Mouse (Mus musculus): Measurements from ENCODE around the gene Timeless. TPM values are rescaled to one million over a fixed set of nuclear protein-coding genes. Genes with fewer than 3 reads are reported as not detected.

Gene Timeless
- polyA plus RNA-seq, 1 experiment from 2014 or later, result 23.6 TPM

- no peaks in the 10 kb centered on the region for H3K27me3 ChIP-seq (ENCODE audit: control insufficient read depth, insufficient read depth, low read depth, low read length)
Measured at GRCm38 (mm10) chr10:128225064-128225463, 6.8 kb upstream of the Timeless start.

DNA sequence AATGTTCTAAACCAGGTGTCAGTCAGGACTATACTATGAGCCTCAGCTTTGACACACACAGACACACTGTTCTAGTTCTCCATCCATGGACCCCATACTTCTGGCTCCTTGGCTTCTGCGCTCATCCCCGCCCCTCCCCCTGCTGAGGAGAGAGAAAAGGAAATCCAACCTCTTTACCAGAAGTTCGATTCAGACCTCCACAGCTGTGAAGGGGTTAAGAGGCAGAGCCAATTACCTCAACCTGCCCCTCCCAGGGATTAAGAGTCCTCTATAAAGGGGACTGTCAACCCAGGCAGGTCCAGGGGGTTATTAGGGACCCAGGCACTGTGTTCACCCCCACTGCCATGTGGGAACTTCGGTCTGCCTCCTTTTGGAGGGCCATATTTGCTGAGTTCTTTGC lies 6.3 kb upstream of the Timeless start, which contains the start of gene Mip:
Mip (plus strand) TSS at position 301 of the 400 bp plus-strand sequence.
- H3K27me3 ChIP-seq (ENCODE audit: control insufficient read depth, insufficient read depth, low read depth, low read length), result no peaks in the 10 kb centered on the region
- 55% methylated on average over 4 of the region's 4 CpGs for WGBS (ENCODE audit: insufficient replicate concordance)
- H3K36me3 ChIP-seq (ENCODE audit: control insufficient read depth, insufficient read depth), result no peaks in the 10 kb centered on the region
- H3K9ac ChIP-seq (ENCODE audit: low read depth, low read length), result no peak within 1 kb of the TSS
- H3K4me3 ChIP-seq (ENCODE audit: low read depth, low read length), result no peak within 1 kb of the TSS
- H3K27ac ChIP-seq (ENCODE audit: low read length), result no peak within 1 kb of the TSS
- H3K9me3 ChIP-seq (replicated peaks; ENCODE audit: control insufficient read depth, low read length), result no peaks in the 10 kb centered on the region
- H3K4me2 ChIP-seq (ENCODE audit: low read depth, low read length), result no peak within 1 kb of the TSS
- peaks cover 16% of the 10 kb centered on the region for H3K4me1 ChIP-seq (ENCODE audit: control insufficient read depth, low read depth, low read length)
- ATAC-seq (ENCODE audit: low read depth), result no peak

More at GRCm38 (mm10) chr10:128225064-128225463, 6.8 kb upstream of the Timeless start:
- Histone ChIP-seq H3K9me3 (replicated peaks; ENCODE audit: control insufficient read depth, low read length) (no peaks in the 10 kb centered on the region), H3K4me3 (ENCODE audit: low read depth, low read length) (no peak overlapping the region), H3K4me2 (ENCODE audit: low read depth, low read length) (no peak overlapping the region), H3K4me1 (ENCODE audit: control insufficient read depth, low read depth, low read length) (peaks cover 12% of the 10 kb centered on the region), H3K36me3 (ENCODE audit: control insufficient read depth, insufficient read depth) (no peaks in the 10 kb centered on the region), H3K9ac (ENCODE audit: low read depth, low read length) (no peak overlapping the region), H3K27ac (ENCODE audit: low read length) (no peak overlapping the region)
- WGBS (ENCODE audit: insufficient replicate concordance), result 57% methylated on average over 5 of the region's 5 CpGs
- no peak for ATAC-seq (ENCODE audit: low read depth)

- ATAC-seq (ENCODE audit: low read depth), result no peak
- H3K4me2 ChIP-seq (ENCODE audit: low read depth, low read length), result no peak overlapping the region
- H3K27ac ChIP-seq (ENCODE audit: low read length), result no peak overlapping the region
- H3K9me3 ChIP-seq (replicated peaks; ENCODE audit: control insufficient read depth, low read length), result no peaks in the 10 kb centered on the region
- H3K36me3 ChIP-seq (ENCODE audit: control insufficient read depth, insufficient read depth), result no peaks in the 10 kb centered on the region
- no peaks in the 10 kb centered on the region for H3K27me3 ChIP-seq (ENCODE audit: control insufficient read depth, insufficient read depth, low read depth, low read length)
- H3K9ac ChIP-seq (ENCODE audit: low read depth, low read length), result no peak overlapping the region
- no peak overlapping the region for H3K4me3 ChIP-seq (ENCODE audit: low read depth, low read length)
- WGBS (ENCODE audit: insufficient replicate concordance), result 71% methylated on average over 9 of the region's 9 CpGs
- peaks cover 18% of the 10 kb centered on the region for H3K4me1 ChIP-seq (ENCODE audit: control insufficient read depth, low read depth, low read length)
Measured at GRCm38 (mm10) chr10:128227592-128227991, 4.3 kb upstream of the Timeless start.

- Histone ChIP-seq H3K9me3 (replicated peaks; ENCODE audit: control insufficient read depth, low read length) (no peaks in the 10 kb centered on the region), H3K27ac (ENCODE audit: low read length) (no peak overlapping the region), H3K36me3 (ENCODE audit: control insufficient read depth, insufficient read depth) (no peaks in the 10 kb centered on the region), H3K27me3 (ENCODE audit: control insufficient read depth, insufficient read depth, low read depth, low read length) (no peaks in the 10 kb centered on the region), H3K4me2 (ENCODE audit: low read depth, low read length) (no peak overlapping the region), H3K9ac (ENCODE audit: low read depth, low read length) (no peak overlapping the region), H3K4me3 (ENCODE audit: low read depth, low read length) (no peak overlapping the region), H3K4me1 (ENCODE audit: control insufficient read depth, low read depth, low read length) (peaks cover 22% of the 10 kb centered on the region)
- WGBS (ENCODE audit: insufficient replicate concordance), result 74% methylated on average over 8 of the region's 8 CpGs
- ATAC-seq (ENCODE audit: low read depth), result no peak
Measured at GRCm38 (mm10) chr10:128228009-128228408, 3.9 kb upstream of the Timeless start.

GRCm38 (mm10) chr10:128230582-128230981 lies 1.3 kb upstream of the Timeless start:
- Histone ChIP-seq H3K4me3 (ENCODE audit: low read depth, low read length) (peak overlapping the region; percentile 84), H3K9me3 (replicated peaks; ENCODE audit: control insufficient read depth, low read length) (no peaks in the 10 kb centered on the region), H3K27ac (ENCODE audit: low read length) (peak overlapping the region; percentile 95), H3K9ac (ENCODE audit: low read depth, low read length) (peak overlapping the region; percentile 88), H3K27me3 (ENCODE audit: control insufficient read depth, insufficient read depth, low read depth, low read length) (no peaks in the 10 kb centered on the region), H3K36me3 (ENCODE audit: control insufficient read depth, insufficient read depth) (no peaks in the 10 kb centered on the region), H3K4me1 (ENCODE audit: control insufficient read depth, low read depth, low read length) (peaks cover 28% of the 10 kb centered on the region), H3K4me2 (ENCODE audit: low read depth, low read length) (peak overlapping the region; percentile 89)
- ATAC-seq (ENCODE audit: low read depth), result no peak
- 68% methylated on average over 12 of the region's 12 CpGs for WGBS (ENCODE audit: insufficient replicate concordance)

DNA sequence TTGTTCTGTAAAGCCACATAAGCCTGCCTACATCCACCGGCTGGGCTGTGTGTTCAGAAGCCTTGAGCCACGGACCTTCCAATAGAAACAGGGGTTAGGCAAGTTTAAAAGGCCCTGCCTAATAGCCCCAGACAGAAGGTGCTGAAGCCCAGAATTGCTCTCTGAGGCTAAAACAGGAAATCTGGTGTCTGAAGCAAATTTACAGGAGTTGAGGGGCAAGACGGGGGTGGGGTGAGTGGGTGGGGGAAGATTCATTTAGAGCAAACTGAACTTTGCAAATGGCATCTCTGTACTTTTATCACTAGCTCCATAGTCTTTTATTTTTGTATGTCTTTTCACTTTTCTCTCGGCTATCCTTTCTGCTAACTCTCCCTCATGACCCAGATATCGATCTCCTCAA lies 719 bp upstream of the Timeless start:
- H3K9me3 ChIP-seq (replicated peaks; ENCODE audit: control insufficient read depth, low read length), result no peaks in the 10 kb centered on the region
- H3K4me2 ChIP-seq (ENCODE audit: low read depth, low read length), result peak overlapping the region; percentile 89
- ATAC-seq (ENCODE audit: low read depth), result no peak
- H3K27ac ChIP-seq (ENCODE audit: low read length), result peak overlapping the region; percentile 95
- H3K27me3 ChIP-seq (ENCODE audit: control insufficient read depth, insufficient read depth, low read depth, low read length), result no peaks in the 10 kb centered on the region
- peak overlapping the region; percentile 88 for H3K9ac ChIP-seq (ENCODE audit: low read depth, low read length)
- peak overlapping the region; percentile 84 for H3K4me3 ChIP-seq (ENCODE audit: low read depth, low read length)
- H3K36me3 ChIP-seq (ENCODE audit: control insufficient read depth, insufficient read depth), result no peaks in the 10 kb centered on the region
- WGBS (ENCODE audit: insufficient replicate concordance), result 5% methylated on average over 5 of the region's 5 CpGs
- H3K4me1 ChIP-seq (ENCODE audit: control insufficient read depth, low read depth, low read length), result peaks cover 31% of the 10 kb centered on the region

GRCm38 (mm10) chr10:128232420-128232985 lies 638 bp downstream of the Timeless start:
- Histone ChIP-seq H3K4me3 (ENCODE audit: low read depth, low read length) (peak overlapping the region; percentile 84), H3K4me2 (ENCODE audit: low read depth, low read length) (peak overlapping the region; percentile 89), H3K27ac (ENCODE audit: low read length) (peak overlapping the region; percentile 95), H3K4me1 (ENCODE audit: control insufficient read depth, low read depth, low read length) (peaks cover 33% of the 10 kb centered on the region), H3K9ac (ENCODE audit: low read depth, low read length) (peak overlapping the region; percentile 88), H3K36me3 (ENCODE audit: control insufficient read depth, insufficient read depth) (no peaks in the 10 kb centered on the region), H3K9me3 (replicated peaks; ENCODE audit: control insufficient read depth, low read length) (no peaks in the 10 kb centered on the region), H3K27me3 (ENCODE audit: control insufficient read depth, insufficient read depth, low read depth, low read length) (no peaks in the 10 kb centered on the region)
- peak; percentile 32 for ATAC-seq (ENCODE audit: low read depth)
- under 1% methylated on average over 14 of the region's 14 CpGs for WGBS (ENCODE audit: insufficient replicate concordance)

DNA sequence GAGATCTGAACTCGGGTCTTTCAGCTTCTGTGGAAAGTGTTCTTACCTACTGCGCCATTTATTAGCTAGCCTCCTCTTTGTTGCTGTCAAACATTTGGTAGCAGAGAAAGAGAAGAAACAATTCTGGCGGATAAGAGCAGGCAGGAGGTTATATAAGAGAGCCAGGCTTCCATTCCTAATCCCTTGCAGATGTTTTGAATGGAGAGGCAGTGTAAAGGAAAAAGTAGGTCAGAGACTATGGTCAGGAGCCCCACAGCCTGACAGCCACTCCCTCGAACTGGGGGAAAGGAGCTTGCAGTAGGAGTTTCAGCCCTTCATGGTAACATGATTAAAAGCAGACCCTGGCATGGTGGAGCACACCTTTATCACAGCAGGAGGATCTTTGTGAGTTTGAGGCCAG lies 4.5 kb downstream of the Timeless start:
- H3K4me1 ChIP-seq (ENCODE audit: control insufficient read depth, low read depth, low read length), result peaks cover 19% of the 10 kb centered on the region
- H3K27me3 ChIP-seq (ENCODE audit: control insufficient read depth, insufficient read depth, low read depth, low read length), result no peaks in the 10 kb centered on the region
- no peak overlapping the region for H3K4me3 ChIP-seq (ENCODE audit: low read depth, low read length)
- WGBS (ENCODE audit: insufficient replicate concordance), result 67% methylated on average over 4 of the region's 4 CpGs
- no peak for ATAC-seq (ENCODE audit: low read depth)
- no peaks in the 10 kb centered on the region for H3K9me3 ChIP-seq (replicated peaks; ENCODE audit: control insufficient read depth, low read length)
- H3K9ac ChIP-seq (ENCODE audit: low read depth, low read length), result no peak overlapping the region
- H3K27ac ChIP-seq (ENCODE audit: low read length), result no peak overlapping the region
- H3K4me2 ChIP-seq (ENCODE audit: low read depth, low read length), result no peak overlapping the region
- H3K36me3 ChIP-seq (ENCODE audit: control insufficient read depth, insufficient read depth), result peaks cover 13% of the 10 kb centered on the region

DNA sequence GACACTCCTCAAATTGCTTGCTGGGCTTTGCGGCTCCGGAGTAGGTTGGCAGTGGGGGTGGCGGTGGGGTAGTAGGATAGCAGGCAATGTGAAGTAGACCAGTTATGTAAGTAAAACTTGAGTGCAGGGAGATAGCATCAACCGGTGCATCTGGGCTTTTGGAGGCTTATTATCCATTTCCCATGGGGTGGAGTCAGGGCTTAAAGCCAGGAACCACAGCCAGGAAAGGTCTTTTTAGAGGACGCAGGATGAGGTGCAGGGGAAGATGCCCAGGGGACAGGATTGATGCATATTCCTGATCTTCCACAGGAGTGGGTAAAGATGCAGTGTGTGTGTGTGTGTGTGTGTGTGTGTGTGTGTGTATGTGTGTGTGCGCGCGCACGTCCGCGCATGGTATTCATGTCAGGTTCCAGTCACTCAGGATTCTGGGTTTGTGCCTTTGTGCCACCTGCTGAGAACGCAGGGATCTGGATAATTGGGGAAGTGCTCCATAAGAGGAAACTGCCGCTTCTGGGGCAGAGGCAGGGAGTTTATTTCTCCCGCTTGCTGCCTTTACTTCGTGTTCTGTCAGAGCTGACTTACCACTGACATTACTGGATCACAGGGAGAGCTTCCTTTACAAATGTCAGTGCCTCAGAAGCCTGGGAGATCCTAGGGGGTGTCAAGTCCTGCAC lies 6.1 kb downstream of the Timeless start:
- Histone ChIP-seq H3K27me3 (ENCODE audit: control insufficient read depth, insufficient read depth, low read depth, low read length) (no peaks in the 10 kb centered on the region), H3K9me3 (replicated peaks; ENCODE audit: control insufficient read depth, low read length) (no peaks in the 10 kb centered on the region), H3K9ac (ENCODE audit: low read depth, low read length) (no peak overlapping the region), H3K27ac (ENCODE audit: low read length) (no peak overlapping the region; the same call in 1 of the 2 replicates), H3K36me3 (ENCODE audit: control insufficient read depth, insufficient read depth) (peaks cover 23% of the 10 kb centered on the region), H3K4me2 (ENCODE audit: low read depth, low read length) (no peak overlapping the region), H3K4me3 (ENCODE audit: low read depth, low read length) (no peak overlapping the region), H3K4me1 (ENCODE audit: control insufficient read depth, low read depth, low read length) (peaks cover 17% of the 10 kb centered on the region)
- ATAC-seq (ENCODE audit: low read depth), result no peak
- WGBS (ENCODE audit: insufficient replicate concordance), result 75% methylated on average over 15 of the region's 15 CpGs
